Mouse (Mus musculus) megakaryocyte, embryonic 14.5 days (primary cell): ENCODE data around the gene Vars2.

Experiments used
- FLI1 ChIP-seq: IDR thresholded peaks from 2 replicates; pipeline ENCODE4 v1.6.1; 2012; ENCODE audit warnings: low read length, inconsistent platforms, mixed read lengths
- GATA1 ChIP-seq: IDR thresholded peaks from 3 replicates; pipeline ENCODE4 v1.6.1; 2012; ENCODE audit warnings: mixed read lengths, low read length, inconsistent platforms, borderline replicate concordance

GRCm38 (mm10) chr17:35707929-35708328, 40.5 kb upstream of the Vars2 start:
- TF ChIP-seq FLI1 = no peak
- no peak for TF ChIP-seq GATA1
